Mouse (Mus musculus) lung, embryonic 16.5 days (tissue): Measurements from ENCODE around the gene Desi1. TPM values are rescaled to one million over a fixed set of nuclear protein-coding genes. Genes with fewer than 3 reads are reported as not detected.

Experiments used
- ATAC-seq: fragments of 200-750 bp; cut with Nextera tagmentation; 2 replicates; pipeline ENCODE4 v1.8.0; 2017; ENCODE audit warnings: low read depth, mild to moderate bottlenecking, moderate library complexity
- H3K27ac ChIP-seq: fragments of 300-500 bp; sonication (generic); 2 replicates; pipeline ENCODE4 v1.5.1; 2014; ENCODE audit warnings: mild to moderate bottlenecking, control low read depth, low read length
- H3K27me3 ChIP-seq: fragments of 300-500 bp; sonication (generic); 2 replicates; pipeline ENCODE4 v1.6.1; 2014; ENCODE audit warnings: low read depth, low read length, mixed read lengths; ENCODE audit not compliant: control insufficient read depth, insufficient read depth
- H3K36me3 ChIP-seq: fragments of 300-500 bp; sonication (generic); 2 replicates; pipeline ENCODE4 v1.6.1; 2014; ENCODE audit warnings: low read length; ENCODE audit not compliant: control insufficient read depth, insufficient read depth
- H3K4me1 ChIP-seq: fragments of 300-500 bp; sonication (generic); replicated peaks from 2 replicates; pipeline ENCODE4 v1.6.1; 2014; ENCODE audit warnings: low read length, mixed read lengths; ENCODE audit not compliant: control insufficient read depth, insufficient read depth
- H3K4me2 ChIP-seq: fragments of 300-500 bp; sonication (generic); 2 replicates; pipeline ENCODE4 v1.6.1; 2014; ENCODE audit warnings: low read depth, low read length, control low read depth
- H3K4me3 ChIP-seq: fragments of 300-500 bp; sonication (generic); 2 replicates; pipeline ENCODE4 v1.5.1; 2014; ENCODE audit warnings: mild to moderate bottlenecking, low read length, control low read depth
- H3K9ac ChIP-seq: fragments of 300-500 bp; sonication (generic); 2 replicates; pipeline ENCODE4 v1.6.1; 2014; ENCODE audit warnings: low read length, control low read depth
- H3K9me3 ChIP-seq: fragments of 300-500 bp; sonication (generic); 2 replicates; pipeline ENCODE4 v1.6.1; 2016; ENCODE audit warnings: low read length; ENCODE audit not compliant: control insufficient read depth
- WGBS: fragments of 180-500 bp; shearing (Covaris S2); extraction: QIAGEN DNeasy Blood & Tissue Kit; methylation state at CpG from one replicate; pipeline ENCODE4 v1.1.7; 2014; 5-methylcytosine and 5-hydroxymethylcytosine counted together
- polyA plus RNA-seq: library from polyadenylated mRNA; unstranded; fragments of >200 nt; fragmentation: Nextera tagmentation; extraction: Ambion mirVana; gene quantifications from 2 replicates; pipeline ENCODE4 v1.2.1, GENCODE M21; 2015

The Desi1 gene
- polyA plus RNA-seq, 1 experiment from 2014 or later: 21.6 TPM

GRCm38 (mm10) chr15:81964262-81964661, 69.4 kb downstream of the Desi1 start:
- H3K4me3 ChIP-seq: no peak overlapping the region
- H3K4me2 ChIP-seq: no peak overlapping the region
- no peaks in the 10 kb centered on the region for H3K9me3 ChIP-seq
- H3K27ac ChIP-seq: no peak overlapping the region
- no peak for ATAC-seq
- H3K4me1 ChIP-seq: peaks cover 5% of the 10 kb centered on the region
- H3K36me3 ChIP-seq: no peaks in the 10 kb centered on the region
- WGBS: 26% methylated on average over 1 of the region's 1 CpGs
- no peaks in the 10 kb centered on the region for H3K27me3 ChIP-seq
- no peak overlapping the region for H3K9ac ChIP-seq

- H3K27ac ChIP-seq: no peak overlapping the region
- no peak; the same call in 1 of the 2 replicates for ATAC-seq
Measured at GRCm38 (mm10) chr15:81961078-81961451, 72.6 kb downstream of the Desi1 start.

GRCm38 (mm10) chr15:81960171-81961077, 73.2 kb downstream of the Desi1 start, which contains the start of gene Pmm1:
Gene Pmm1 (minus strand): TSS chr15:81960930.
- Histone ChIP-seq H3K4me2 (peak within 1 kb of the TSS; percentile 96), H3K4me1 (peaks cover 5% of the 10 kb centered on the region), H3K4me3 (peak within 1 kb of the TSS; percentile 68), H3K27ac (peak within 1 kb of the TSS; percentile 82), H3K27me3 (no peaks in the 10 kb centered on the region), H3K9me3 (no peaks in the 10 kb centered on the region), H3K36me3 (peaks cover 7% of the 10 kb centered on the region; the same call in 1 of the 2 replicates), H3K9ac (peak within 1 kb of the TSS; percentile 70)
- peak; percentile 99 for ATAC-seq
- WGBS: under 1% methylated on average over 71 of the region's 77 CpGs

More at GRCm38 (mm10) chr15:81961078-81961451, 72.6 kb downstream of the Desi1 start:
- Histone ChIP-seq H3K4me1 (peaks cover 5% of the 10 kb centered on the region), H3K4me3 (peak overlapping the region; percentile 68), H3K4me2 (peak overlapping the region; percentile 96), H3K9ac (peak overlapping the region; percentile 56), H3K27me3 (no peaks in the 10 kb centered on the region), H3K36me3 (peaks cover 4% of the 10 kb centered on the region; the same call in 1 of the 2 replicates), H3K9me3 (no peaks in the 10 kb centered on the region)
- WGBS: 0% methylated on average over 4 of the region's 8 CpGs

- Histone ChIP-seq H3K9me3 (no peaks in the 10 kb centered on the region), H3K9ac (no peak overlapping the region), H3K27me3 (no peaks in the 10 kb centered on the region), H3K27ac (no peak overlapping the region), H3K36me3 (peaks cover 19% of the 10 kb centered on the region), H3K4me1 (peaks cover 5% of the 10 kb centered on the region), H3K4me2 (no peak overlapping the region), H3K4me3 (no peak overlapping the region)
- 77% methylated on average over 3 of the region's 3 CpGs for WGBS
- ATAC-seq: no peak
Measured at GRCm38 (mm10) chr15:81958906-81959305, 74.8 kb downstream of the Desi1 start.

- Histone ChIP-seq H3K27me3 (no peaks in the 10 kb centered on the region), H3K4me1 (peaks cover 5% of the 10 kb centered on the region), H3K4me2 (no peak overlapping the region), H3K9me3 (no peaks in the 10 kb centered on the region), H3K27ac (no peak overlapping the region), H3K36me3 (peaks cover 19% of the 10 kb centered on the region), H3K9ac (no peak overlapping the region), H3K4me3 (no peak overlapping the region)
- WGBS: 77% methylated on average over 11 of the region's 11 CpGs
- ATAC-seq: no peak
Measured at GRCm38 (mm10) chr15:81957598-81957997, 76.1 kb downstream of the Desi1 start.

- H3K9ac ChIP-seq: no peak overlapping the region
- no peaks in the 10 kb centered on the region for H3K9me3 ChIP-seq
- no peak overlapping the region for H3K4me3 ChIP-seq
- no peak for ATAC-seq
- no peak overlapping the region for H3K27ac ChIP-seq
- H3K4me2 ChIP-seq: no peak overlapping the region
- peaks cover 5% of the 10 kb centered on the region for H3K4me1 ChIP-seq
- H3K36me3 ChIP-seq: peaks cover 25% of the 10 kb centered on the region
- H3K27me3 ChIP-seq: no peaks in the 10 kb centered on the region
- 63% methylated on average over 8 of the region's 8 CpGs for WGBS
Measured at GRCm38 (mm10) chr15:81956457-81956856, 77.2 kb downstream of the Desi1 start.

GRCm38 (mm10) chr15:81955414-81955813, 78.2 kb downstream of the Desi1 start:
- Histone ChIP-seq H3K4me3 (no peak overlapping the region), H3K9ac (no peak overlapping the region), H3K36me3 (peaks cover 25% of the 10 kb centered on the region), H3K4me2 (no peak overlapping the region), H3K27me3 (no peaks in the 10 kb centered on the region), H3K4me1 (peaks cover 5% of the 10 kb centered on the region), H3K9me3 (no peaks in the 10 kb centered on the region), H3K27ac (no peak overlapping the region)
- WGBS: 93% methylated on average over 15 of the region's 15 CpGs
- ATAC-seq: no peak

- H3K27ac ChIP-seq: no peak overlapping the region
- H3K4me2 ChIP-seq: no peak overlapping the region
- WGBS: 82% methylated on average over 6 of the region's 6 CpGs
- H3K36me3 ChIP-seq: peaks cover 25% of the 10 kb centered on the region
- no peaks in the 10 kb centered on the region for H3K9me3 ChIP-seq
- H3K27me3 ChIP-seq: no peaks in the 10 kb centered on the region
- H3K4me3 ChIP-seq: no peak overlapping the region
- no peak for ATAC-seq
- peaks cover 2% of the 10 kb centered on the region for H3K4me1 ChIP-seq
- H3K9ac ChIP-seq: no peak overlapping the region
Measured at GRCm38 (mm10) chr15:81954716-81955115, 78.9 kb downstream of the Desi1 start.

- no peak for ATAC-seq
- Histone ChIP-seq H3K36me3 (peaks cover 25% of the 10 kb centered on the region), H3K4me1 (no peaks in the 10 kb centered on the region), H3K9ac (no peak overlapping the region), H3K9me3 (no peaks in the 10 kb centered on the region), H3K27ac (no peak overlapping the region), H3K4me3 (no peak overlapping the region), H3K4me2 (no peak overlapping the region), H3K27me3 (no peaks in the 10 kb centered on the region)
- 94% methylated on average over 9 of the region's 9 CpGs for WGBS
Measured at GRCm38 (mm10) chr15:81954151-81954583, 79.5 kb downstream of the Desi1 start.
